Mouse (Mus musculus) CH12F3 (cell line): Measurements from ENCODE around the gene Tmem135.

Experiments used
- in situ Hi-C: fragments of 300-500 bp; cut with MboI; formaldehyde crosslinking; loops from 2 replicates; pipeline ENCODE4 v1.14.3; 2020; ENCODE audit warnings: low sequenced_read_pairs

The Tmem135 gene

GRCm38 (mm10) chr7:89257871-89258502, 146.0 kb downstream of the Tmem135 start:
- in situ Hi-C loops: no loop called here

GRCm38 (mm10) chr7:89253772-89254171, 150.2 kb downstream of the Tmem135 start:
- in situ Hi-C loops: no loop called here

GRCm38 (mm10) chr7:89253317-89253716, 150.7 kb downstream of the Tmem135 start:
- in situ Hi-C loops: no loop called here

GRCm38 (mm10) chr7:89251880-89252453, 152.1 kb downstream of the Tmem135 start:
- in situ Hi-C loops: no loop called here

GRCm38 (mm10) chr7:89248135-89248850, 155.7 kb downstream of the Tmem135 start:
- in situ Hi-C loops: no loop called here

GRCm38 (mm10) chr7:89247012-89247710, 156.9 kb downstream of the Tmem135 start:
- in situ Hi-C loops: no loop called here

- in situ Hi-C loops: no loop called here
These were observed 161.5 kb downstream of the Tmem135 start for GRCm38 (mm10) chr7:89242565-89242964.

- in situ Hi-C loops: no loop called here
These were observed 161.9 kb downstream of the Tmem135 start for GRCm38 (mm10) chr7:89242143-89242542.

GRCm38 (mm10) chr7:89239592-89239991, 164.4 kb downstream of the Tmem135 start:
- in situ Hi-C loops: no loop called here

GRCm38 (mm10) chr7:89236592-89236991, 167.4 kb downstream of the Tmem135 start:
- in situ Hi-C loops: no loop called here

GRCm38 (mm10) chr7:89235974-89236507, 168.0 kb downstream of the Tmem135 start:
- in situ Hi-C loops: no loop called here

- in situ Hi-C loops: no loop called here
These were observed 171.4 kb downstream of the Tmem135 start for GRCm38 (mm10) chr7:89232499-89233145.

- in situ Hi-C loops: no loop called here
These were observed 172.7 kb downstream of the Tmem135 start for GRCm38 (mm10) chr7:89231200-89231790.

- in situ Hi-C loops: no loop called here
These were observed 181.4 kb downstream of the Tmem135 start for GRCm38 (mm10) chr7:89222609-89223008.

- in situ Hi-C loops: no loop called here
These were observed 187.4 kb downstream of the Tmem135 start for GRCm38 (mm10) chr7:89216628-89217027.

- in situ Hi-C loops: no loop called here
These were observed 187.9 kb downstream of the Tmem135 start for GRCm38 (mm10) chr7:89216118-89216517.

- in situ Hi-C loops: no loop called here
These were observed 188.3 kb downstream of the Tmem135 start for GRCm38 (mm10) chr7:89215714-89216113.

- in situ Hi-C loops: no loop called here
These were observed 193.5 kb downstream of the Tmem135 start for GRCm38 (mm10) chr7:89210506-89210905.

- in situ Hi-C loops: no loop called here
These were observed 197.9 kb downstream of the Tmem135 start for GRCm38 (mm10) chr7:89206165-89206564.

- in situ Hi-C loops: no loop called here
These were observed 198.6 kb downstream of the Tmem135 start for GRCm38 (mm10) chr7:89205402-89205801.
